Mouse (Mus musculus): ENCODE results near the gene Gtf2i.

- TF ChIP-seq POU5F1 (IDR thresholded peaks at IDR 0.05; ENCODE audit: borderline replicate concordance, low read length) (no peak), CTCF (conservative IDR thresholded peaks at IDR 0.05; ENCODE audit: low read length) (no peak)
These were observed 107.8 kb downstream of the Gtf2i start for GRCm38 (mm10) chr5:134206721-134207120.
